Mouse (Mus musculus) hindbrain, embryonic 15.5 days (tissue): ENCODE measurements around the gene Zfp143. TPM values are rescaled to one million over a fixed set of nuclear protein-coding genes. Genes with fewer than 3 reads are reported as not detected.
"Not testable (repeated sequence)": the region's sequence is repeated elsewhere in the genome, so short reads cannot be mapped to it uniquely, and the experiment has no call there.

Source experiments
- ATAC-seq: fragments of 200-750 bp; cut with Nextera tagmentation; 2 replicates; pipeline ENCODE4 v1.8.0; 2017; ENCODE audit warnings: low read depth, moderate number of reproducible peaks, moderate TSS enrichment; ENCODE audit not compliant: low FRiP score
- H3K27ac ChIP-seq: fragments of 300-500 bp; sonication (generic); replicated peaks from 2 replicates; pipeline ENCODE4 v1.5.1; 2015; ENCODE audit warnings: mild to moderate bottlenecking, inconsistent platforms
- H3K27me3 ChIP-seq: fragments of 300-500 bp; sonication (generic); 2 replicates; pipeline ENCODE4 v1.6.1; 2015; ENCODE audit warnings: control low read depth, inconsistent platforms
- H3K36me3 ChIP-seq: fragments of 300-500 bp; sonication (generic); 2 replicates; pipeline ENCODE4 v1.6.1; 2015; ENCODE audit warnings: control low read depth, inconsistent platforms
- H3K4me1 ChIP-seq: fragments of 300-500 bp; sonication (generic); replicated peaks from 2 replicates; pipeline ENCODE4 v1.6.1; 2015; ENCODE audit warnings: control low read depth, inconsistent platforms
- H3K4me2 ChIP-seq: fragments of 300-500 bp; sonication (generic); 2 replicates; pipeline ENCODE4 v1.6.1; 2015; ENCODE audit warnings: moderate library complexity, mild to moderate bottlenecking, inconsistent platforms
- H3K4me3 ChIP-seq: fragments of 300-500 bp; sonication (generic); 2 replicates; pipeline ENCODE4 v1.5.1; 2015; ENCODE audit warnings: mild to moderate bottlenecking, inconsistent platforms
- H3K9ac ChIP-seq: fragments of 300-500 bp; sonication (generic); 2 replicates; pipeline ENCODE4 v1.6.1; 2015; ENCODE audit warnings: inconsistent platforms
- H3K9me3 ChIP-seq: fragments of 300-500 bp; sonication (generic); 2 replicates; pipeline ENCODE4 v1.6.1; 2016; ENCODE audit warnings: control low read depth, inconsistent platforms
- WGBS: fragments of 180-500 bp; shearing (Covaris S2); methylation state at CpG from one replicate; pipeline ENCODE4 v1.1.7; 2015; 5-methylcytosine and 5-hydroxymethylcytosine counted together
- polyA plus RNA-seq: library from polyadenylated mRNA; unstranded; fragments of >200 nt; fragmentation: Nextera tagmentation; extraction: Ambion mirVana; gene quantifications from 2 replicates; pipeline ENCODE4 v1.2.1, GENCODE M21; 2015

Gene Zfp143
- 15.1 and 15.5 TPM in 2 replicates for polyA plus RNA-seq

DNA sequence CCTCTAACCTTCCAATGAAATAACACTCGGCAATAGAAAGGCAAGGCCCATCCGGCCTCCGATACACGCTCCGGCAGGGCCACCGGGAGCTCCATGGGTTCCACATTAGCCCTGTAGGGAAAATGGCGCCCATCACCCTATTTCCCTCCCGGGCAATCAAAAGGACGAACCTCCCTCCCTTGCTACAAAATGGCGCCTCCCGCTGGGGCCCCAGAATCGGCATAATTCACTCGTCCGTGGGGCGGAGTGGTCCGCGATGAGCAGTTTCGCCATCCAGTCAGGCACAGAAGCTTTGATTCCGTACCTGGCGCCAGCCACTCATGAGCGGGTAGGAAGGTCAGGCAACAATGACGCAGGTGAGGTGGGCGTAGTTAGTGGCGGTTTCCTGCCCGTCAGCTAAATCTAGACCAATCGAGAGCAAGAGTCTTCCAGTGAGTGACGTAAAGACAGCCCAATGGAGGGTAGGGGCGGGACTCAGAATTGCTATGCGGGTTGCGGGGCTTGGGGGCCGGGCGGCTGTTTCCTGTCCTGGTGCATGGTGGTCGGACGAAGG is at the start of gene Zfp143:
Zfp143 (plus strand) TSS at position 19 of the 553 bp plus-strand sequence.
- under 1% methylated on average over 34 of the region's 34 CpGs for WGBS
- Histone ChIP-seq H3K4me3 (peak within 1 kb of the TSS; percentile 59), H3K9me3 (no peaks in the 10 kb centered on the region), H3K36me3 (peaks cover 6% of the 10 kb centered on the region; the same call in 1 of the 2 replicates), H3K9ac (peak within 1 kb of the TSS; percentile 95), H3K27me3 (no peaks in the 10 kb centered on the region), H3K4me1 (peaks cover 21% of the 10 kb centered on the region), H3K27ac (peak within 1 kb of the TSS; percentile 100), H3K4me2 (peak within 1 kb of the TSS; percentile 71)
- peak; percentile 99 for ATAC-seq

DNA sequence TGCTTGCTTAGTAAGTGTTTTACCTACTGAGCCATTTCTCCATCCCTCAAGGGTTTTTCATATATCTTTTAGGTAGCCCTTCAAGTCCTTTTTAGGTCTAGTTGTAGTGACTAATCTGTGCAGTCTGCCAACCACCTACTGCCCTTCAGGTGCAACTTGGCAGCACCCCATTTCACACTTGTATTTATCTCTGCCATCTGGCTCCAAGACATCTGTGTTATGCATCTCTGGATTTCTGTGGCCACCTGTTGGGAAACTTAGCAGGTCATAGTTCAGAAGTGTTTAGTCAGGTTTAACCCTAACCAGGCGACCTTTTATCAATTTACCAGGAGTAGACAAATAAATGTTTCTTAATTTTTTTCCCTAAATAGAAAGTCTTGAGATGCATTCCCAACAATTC is 49.6 kb upstream of the Zfp143 start:
- Histone ChIP-seq H3K4me3 (no peak overlapping the region), H3K27me3 (no peaks in the 10 kb centered on the region), H3K4me1 (no peaks in the 10 kb centered on the region), H3K36me3 (no peaks in the 10 kb centered on the region), H3K4me2 (no peak overlapping the region), H3K9me3 (no peaks in the 10 kb centered on the region), H3K9ac (no peak overlapping the region), H3K27ac (no peak overlapping the region)
- no peak for ATAC-seq
- WGBS, result 61% methylated on average over 1 of the region's 1 CpGs

DNA sequence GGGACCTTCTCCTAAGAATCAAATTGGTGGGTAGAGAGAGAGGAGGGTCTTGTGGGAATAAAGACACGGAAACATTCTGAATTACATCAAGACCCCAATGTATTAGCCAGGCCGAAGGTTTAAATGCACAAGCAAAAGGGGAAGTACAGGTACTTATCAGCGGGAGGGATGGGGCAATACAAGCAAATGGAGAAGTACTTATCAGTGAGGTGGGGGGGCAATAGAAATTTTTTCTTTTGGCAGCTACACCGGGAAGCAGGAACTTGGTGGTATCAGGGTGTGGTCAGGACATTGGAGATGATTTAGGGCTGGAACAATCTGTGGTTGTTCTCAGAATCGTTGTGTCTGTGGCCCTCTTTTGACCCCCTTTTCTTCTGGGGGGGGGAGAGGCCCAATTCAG is 46.7 kb upstream of the Zfp143 start:
- no peak for ATAC-seq
- H3K9ac ChIP-seq, result no peak overlapping the region
- H3K4me2 ChIP-seq, result no peak overlapping the region
- H3K27me3 ChIP-seq, result no peaks in the 10 kb centered on the region
- H3K4me3 ChIP-seq, result no peak overlapping the region
- H3K36me3 ChIP-seq, result no peaks in the 10 kb centered on the region
- no peak overlapping the region for H3K27ac ChIP-seq
- peaks cover 4% of the 10 kb centered on the region for H3K4me1 ChIP-seq
- H3K9me3 ChIP-seq, result no peaks in the 10 kb centered on the region
- 88% methylated on average over 5 of the region's 5 CpGs for WGBS

DNA sequence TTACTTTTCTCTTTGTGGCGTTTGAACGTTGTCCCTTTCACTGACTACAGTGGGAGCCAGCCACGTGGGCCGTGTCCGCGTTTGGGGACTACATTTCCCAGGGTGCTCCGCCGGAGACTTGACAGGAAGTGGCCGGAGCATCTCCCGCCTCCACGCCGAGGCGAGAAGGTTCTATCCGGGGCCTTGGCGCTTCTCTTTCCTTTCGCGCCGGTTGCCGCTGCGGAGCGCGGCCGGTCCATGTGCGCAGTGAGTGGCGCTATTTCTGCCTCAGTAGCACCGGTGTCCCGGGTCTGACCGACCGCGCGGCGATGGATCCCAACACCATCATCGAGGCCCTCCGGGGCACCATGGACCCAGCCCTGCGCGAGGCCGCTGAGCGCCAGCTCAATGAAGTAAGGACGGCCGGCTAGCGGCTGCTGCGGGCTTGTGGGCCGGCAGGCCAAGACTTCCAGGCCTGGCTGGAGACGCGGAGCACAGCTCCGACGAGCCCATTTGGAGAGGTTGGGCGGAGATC is 42.8 kb upstream of the Zfp143 start, which contains the start of gene Ipo7:
Ipo7 (plus strand) TSS at position 158 of the 514 bp plus-strand sequence.
- H3K4me1 ChIP-seq, result peaks cover 19% of the 10 kb centered on the region
- peak within 1 kb of the TSS; percentile 89 for H3K4me2 ChIP-seq
- peak within 1 kb of the TSS; percentile 79 for H3K4me3 ChIP-seq
- H3K9me3 ChIP-seq, result no peaks in the 10 kb centered on the region
- WGBS, result under 1% methylated on average over 48 of the region's 48 CpGs
- H3K27ac ChIP-seq, result peak within 1 kb of the TSS; percentile 88
- H3K9ac ChIP-seq, result peak within 1 kb of the TSS; percentile 82
- no peaks in the 10 kb centered on the region for H3K36me3 ChIP-seq
- peak; percentile 98 for ATAC-seq
- H3K27me3 ChIP-seq, result no peaks in the 10 kb centered on the region

DNA sequence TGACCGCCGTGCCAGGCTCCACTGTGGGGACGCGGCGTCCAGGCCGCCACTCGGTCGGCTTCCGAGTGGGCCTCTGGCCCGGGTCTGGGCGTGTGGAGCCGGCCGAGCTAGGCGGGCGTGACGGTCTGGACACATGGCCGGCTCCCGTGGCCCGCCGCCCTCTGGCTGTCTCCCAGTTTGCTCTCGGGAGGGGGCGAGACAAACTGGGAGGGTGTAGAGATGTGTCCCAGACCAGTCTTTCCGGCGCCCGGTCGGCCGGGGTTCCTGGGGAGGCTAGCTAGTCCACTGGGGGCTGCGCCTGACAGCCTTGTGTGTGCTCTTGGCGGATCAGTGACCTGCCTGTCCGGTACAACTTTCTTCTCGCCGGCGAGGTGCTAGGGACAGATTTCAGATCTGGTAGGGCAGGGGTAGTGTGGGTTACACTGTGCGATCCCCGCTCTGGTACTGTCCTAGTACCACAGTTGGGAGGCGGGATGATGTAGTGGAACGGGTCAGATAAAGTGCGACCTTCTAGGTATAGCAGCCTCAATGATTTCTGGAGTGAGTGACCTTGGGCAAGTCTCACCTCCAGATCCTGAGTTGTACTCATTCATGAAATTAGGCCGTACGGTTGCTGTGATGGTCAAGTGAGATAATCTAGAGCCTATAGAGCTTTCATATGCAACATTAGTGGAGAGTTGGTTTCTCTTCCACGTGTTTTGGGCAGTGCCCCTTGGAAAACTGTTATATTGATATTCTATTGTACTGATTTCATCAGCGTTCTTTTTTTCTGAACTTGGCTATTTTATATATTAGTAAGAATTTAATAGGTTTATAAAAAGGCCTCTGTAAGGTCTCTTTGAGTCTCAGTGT is 42.2 kb upstream of the Zfp143 start:
- Histone ChIP-seq H3K9me3 (no peaks in the 10 kb centered on the region), H3K9ac (peak overlapping the region; percentile 82), H3K27ac (peak overlapping the region; percentile 88), H3K4me3 (peak overlapping the region; percentile 79), H3K36me3 (no peaks in the 10 kb centered on the region), H3K4me2 (peak overlapping the region; percentile 89), H3K27me3 (no peaks in the 10 kb centered on the region), H3K4me1 (peaks cover 19% of the 10 kb centered on the region)
- WGBS, result under 1% methylated on average over 42 of the region's 42 CpGs
- peak; percentile 77 for ATAC-seq

DNA sequence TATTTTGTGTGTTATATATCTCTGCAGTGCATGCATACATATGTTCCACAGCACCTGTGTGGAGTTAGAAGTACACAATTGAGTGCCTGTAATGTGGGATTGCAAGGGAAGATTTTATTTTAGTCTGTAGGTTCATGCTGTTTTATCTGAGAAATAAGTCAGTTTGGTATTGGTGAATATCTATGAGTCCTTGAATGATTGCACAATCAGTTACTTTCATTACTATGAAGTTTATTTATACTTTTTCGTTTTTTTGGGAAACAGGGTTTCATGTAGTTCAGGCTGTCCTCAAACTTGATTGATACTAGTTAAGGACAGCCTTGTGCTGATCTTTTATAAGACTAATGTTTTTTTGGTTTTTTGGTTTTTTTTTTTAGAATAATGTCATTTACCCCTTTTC is 37.5 kb upstream of the Zfp143 start:
- WGBS, result 98% methylated on average over 1 of the region's 1 CpGs
- Histone ChIP-seq H3K9me3 (no peaks in the 10 kb centered on the region), H3K27ac (no peak overlapping the region), H3K4me2 (no peak overlapping the region), H3K27me3 (no peaks in the 10 kb centered on the region), H3K4me3 (no peak overlapping the region), H3K36me3 (peaks cover 3% of the 10 kb centered on the region; the same call in 1 of the 2 replicates), H3K4me1 (peaks cover 19% of the 10 kb centered on the region), H3K9ac (no peak overlapping the region)
- no peak for ATAC-seq

DNA sequence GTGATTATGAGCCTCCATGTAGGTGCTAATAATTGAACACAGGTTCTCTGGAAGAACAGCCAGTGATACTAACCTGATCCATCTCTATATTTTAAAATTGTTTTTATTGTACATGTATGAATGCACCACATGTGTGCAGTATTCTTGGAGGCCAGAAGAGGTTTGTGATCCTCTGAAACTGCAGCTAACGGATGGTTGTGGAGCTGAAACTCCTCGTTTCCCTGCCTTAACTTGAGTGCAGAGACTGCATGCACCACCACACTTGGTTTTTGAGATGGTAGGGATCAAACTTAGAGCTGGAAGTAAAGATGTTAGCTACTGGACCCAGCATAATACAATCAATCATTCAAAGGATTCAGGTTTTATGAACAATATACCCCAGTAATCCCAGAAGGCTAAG is 34.4 kb upstream of the Zfp143 start:
- Histone ChIP-seq H3K4me2 (no peak overlapping the region), H3K4me3 (no peak overlapping the region), H3K9me3 (no peaks in the 10 kb centered on the region), H3K27ac (no peak overlapping the region), H3K4me1 (no peaks in the 10 kb centered on the region), H3K36me3 (peaks cover 15% of the 10 kb centered on the region; the same call in 1 of the 2 replicates), H3K27me3 (no peaks in the 10 kb centered on the region), H3K9ac (no peak overlapping the region)
- no peak for ATAC-seq
- 77% methylated on average over 2 of the region's 2 CpGs for WGBS

DNA sequence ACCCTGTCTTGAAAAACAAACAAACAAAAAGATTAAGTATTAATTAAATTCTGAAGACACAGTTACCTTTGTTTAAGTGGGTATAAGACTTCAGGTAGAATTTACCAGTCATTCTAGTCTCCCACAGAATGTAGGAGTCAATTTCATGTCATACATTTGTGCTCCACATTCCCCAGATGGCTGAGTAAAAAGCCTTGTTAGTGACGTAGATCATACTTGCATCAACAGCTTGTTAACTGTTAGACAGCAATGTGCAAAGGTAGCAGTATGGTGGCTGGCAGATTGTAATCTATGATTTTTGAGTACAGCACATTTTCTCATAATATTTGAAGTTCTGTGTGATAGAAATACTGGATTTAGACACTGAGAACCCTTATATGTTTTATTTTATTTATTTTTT is 32.2 kb upstream of the Zfp143 start:
- no peak overlapping the region for H3K27ac ChIP-seq
- no peak overlapping the region for H3K4me2 ChIP-seq
- ATAC-seq, result no peak
- H3K9ac ChIP-seq, result no peak overlapping the region
- WGBS, result 66% methylated on average over 1 of the region's 1 CpGs
- H3K36me3 ChIP-seq, result peaks cover 32% of the 10 kb centered on the region
- H3K27me3 ChIP-seq, result no peaks in the 10 kb centered on the region
- no peaks in the 10 kb centered on the region for H3K9me3 ChIP-seq
- no peaks in the 10 kb centered on the region for H3K4me1 ChIP-seq
- H3K4me3 ChIP-seq, result no peak overlapping the region

DNA sequence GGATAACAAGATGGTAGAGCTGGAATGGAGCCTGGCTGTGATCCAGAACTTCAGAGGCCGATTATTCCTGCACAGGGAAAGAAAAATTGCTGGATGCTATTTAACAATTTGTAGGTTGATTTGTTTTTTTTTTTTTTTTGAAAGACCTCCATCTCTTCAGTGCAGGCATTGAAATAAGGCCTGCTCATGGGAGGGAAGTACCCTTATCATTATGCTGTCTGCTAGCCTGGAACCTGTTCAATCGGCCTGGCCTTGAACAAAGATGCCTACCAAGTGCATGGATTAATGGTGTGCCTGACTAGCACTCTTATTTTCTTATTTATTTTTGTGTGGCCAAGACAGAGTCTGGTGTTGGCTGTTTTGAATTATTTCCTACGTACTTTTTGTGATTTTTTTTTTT is 30.7 kb upstream of the Zfp143 start:
- Histone ChIP-seq H3K4me3 (no peak overlapping the region), H3K4me1 (no peaks in the 10 kb centered on the region), H3K9me3 (no peaks in the 10 kb centered on the region), H3K27ac (no peak overlapping the region), H3K9ac (no peak overlapping the region), H3K4me2 (no peak overlapping the region), H3K27me3 (no peaks in the 10 kb centered on the region), H3K36me3 (peaks cover 33% of the 10 kb centered on the region)
- 85% methylated on average over 3 of the region's 3 CpGs for WGBS
- ATAC-seq, result no peak

DNA sequence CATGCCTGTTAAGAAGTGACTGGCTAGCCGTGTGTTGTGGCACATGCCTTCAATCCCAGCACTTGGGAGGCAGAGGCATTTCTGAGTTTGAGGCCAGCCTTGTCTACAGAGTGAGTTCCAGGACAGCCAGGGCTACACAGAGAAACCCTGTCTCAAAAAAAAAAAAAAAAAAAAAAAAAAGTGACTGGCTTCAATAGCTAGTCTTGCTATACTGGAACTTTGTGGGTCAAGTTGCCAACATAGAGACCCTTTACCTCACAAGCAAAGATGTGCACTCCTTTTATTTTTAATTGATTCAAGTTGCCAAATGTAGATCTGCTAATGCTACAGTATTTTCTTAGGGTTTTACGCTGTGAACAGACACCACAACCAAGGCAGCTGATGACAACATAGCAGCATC is 3.3 kb upstream of the Zfp143 start:
- WGBS, result 92% methylated on average over 2 of the region's 2 CpGs
- not testable (repeated sequence) for ATAC-seq, H3K27me3 ChIP-seq, H3K4me3 ChIP-seq, H3K4me2 ChIP-seq, H3K9ac ChIP-seq, H3K9me3 ChIP-seq, H3K27ac ChIP-seq
- Histone ChIP-seq H3K36me3 (peaks cover 29% of the 10 kb centered on the region), H3K4me1 (peaks cover 16% of the 10 kb centered on the region)

DNA sequence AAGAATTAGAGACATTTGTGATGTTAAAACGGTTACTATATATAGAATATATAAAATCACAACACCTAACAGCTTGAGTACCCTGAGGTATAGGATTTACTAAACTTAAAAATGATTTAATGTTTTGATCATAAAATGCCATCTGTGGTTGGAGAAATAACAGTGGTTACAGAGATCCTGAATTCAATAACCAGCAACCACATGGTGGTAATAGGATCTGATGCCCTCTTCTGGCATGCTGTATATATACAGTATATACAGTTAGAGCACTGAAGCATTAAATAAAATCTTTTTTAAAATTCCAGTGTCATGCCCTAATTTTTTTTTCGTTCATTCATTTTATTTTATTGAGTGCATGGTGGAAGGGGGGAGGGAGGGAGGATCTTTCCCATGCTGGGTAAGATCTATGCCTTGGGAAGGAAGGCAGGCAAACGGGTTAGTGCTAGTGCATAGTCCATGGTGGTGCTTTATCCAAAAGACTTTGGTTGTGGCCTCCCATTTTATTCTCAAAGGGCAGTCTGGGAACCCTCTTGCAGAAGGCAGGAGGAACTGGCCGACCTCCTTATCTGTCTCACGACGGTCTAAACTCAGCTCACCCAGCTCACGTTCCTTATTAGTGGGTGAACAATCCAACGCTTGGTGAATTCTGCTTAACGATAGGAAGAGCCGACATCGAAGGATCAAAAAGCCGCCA is 1.8 kb upstream of the Zfp143 start:
- Histone ChIP-seq H3K9ac (no peak overlapping the region), H3K27ac (peak overlapping the region; percentile 26; the same call in 1 of the 2 replicates), H3K36me3 (peaks cover 16% of the 10 kb centered on the region), H3K4me2 (no peak overlapping the region), H3K27me3 (no peaks in the 10 kb centered on the region), H3K4me3 (no peak overlapping the region), H3K4me1 (peaks cover 21% of the 10 kb centered on the region), H3K9me3 (no peaks in the 10 kb centered on the region)
- ATAC-seq, result no peak
- WGBS, result 91% methylated on average over 12 of the region's 12 CpGs
